Mouse (Mus musculus): ENCODE measurements at regions not wholly inside any gene's neighbourhood (a gene's known extent, or its start where the extent isn't known, plus 50 kb on each side); places are given as distances from the start of the nearest gene placed in this dataset.

DNA sequence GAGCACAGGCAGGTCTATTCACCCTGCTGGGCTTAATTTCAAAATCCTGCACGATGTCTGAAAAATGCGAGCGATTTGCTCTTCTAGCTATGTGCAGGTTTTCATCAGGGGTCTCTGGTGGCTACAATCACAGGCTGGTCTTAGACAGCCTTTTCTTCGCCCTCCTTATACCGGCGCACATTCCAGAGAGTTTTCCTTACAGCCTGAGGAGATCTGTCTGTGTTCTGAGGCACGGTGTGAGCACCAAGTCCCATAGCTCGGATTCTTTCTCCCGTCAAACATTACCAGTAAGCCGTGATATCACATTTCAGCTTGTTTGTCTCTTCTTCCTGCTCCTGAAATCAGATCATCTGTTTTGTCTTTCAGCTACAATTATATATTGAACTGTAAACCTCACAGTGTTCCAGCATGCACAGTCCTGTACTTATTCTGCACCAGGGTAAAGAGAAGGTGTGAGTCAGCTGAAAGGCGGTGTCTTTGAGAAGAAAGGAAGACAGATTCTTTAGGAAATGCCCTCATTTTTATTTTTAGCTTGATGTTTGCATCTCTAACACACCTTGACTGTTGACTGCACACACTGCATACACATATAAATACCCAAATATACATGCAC lies 161.6 kb downstream of the Srek1 start:
- TF ChIP-seq POLR2A (IDR thresholded peaks at IDR 0.05; ENCODE audit: borderline replicate concordance, extremely low read depth, low read depth, low read length) (no peak), CTCF (IDR thresholded peaks at IDR 0.05; ENCODE audit: insufficient read depth, low read length) (no peak)

Data from lung, adult 2 months (tissue).